Mouse (Mus musculus) limb, embryonic 12.5 days (tissue): Measurements from ENCODE around the gene Lrrc59. TPM values are rescaled to one million over a fixed set of nuclear protein-coding genes. Genes with fewer than 3 reads are reported as not detected.

Experiments used
- ATAC-seq: fragments of 200-750 bp; cut with Nextera tagmentation; 2 replicates; pipeline ENCODE4 v1.8.0; 2017; ENCODE audit warnings: low read depth, moderate TSS enrichment; ENCODE audit not compliant: insufficient number of reproducible peaks, insufficient read depth, low FRiP score, low TSS enrichment
- H3K27ac ChIP-seq: fragments of 300-500 bp; sonication (generic); 2 replicates; pipeline ENCODE4 v1.5.1; 2016; ENCODE audit warnings: mild to moderate bottlenecking, moderate library complexity
- H3K27me3 ChIP-seq: fragments of 300-500 bp; sonication (generic); 2 replicates; pipeline ENCODE4 v1.6.1; 2016; ENCODE audit warnings: mild to moderate bottlenecking, moderate library complexity
- H3K36me3 ChIP-seq: fragments of 300-500 bp; sonication (generic); 2 replicates; pipeline ENCODE4 v1.6.1; 2016; ENCODE audit warnings: mild to moderate bottlenecking, moderate library complexity
- H3K4me1 ChIP-seq: fragments of 300-500 bp; sonication (generic); replicated peaks from 2 replicates; pipeline ENCODE4 v1.6.1; 2016
- H3K4me2 ChIP-seq: fragments of 300-500 bp; sonication (generic); 2 replicates; pipeline ENCODE4 v1.6.1; 2016; ENCODE audit warnings: mild to moderate bottlenecking, moderate library complexity
- H3K4me3 ChIP-seq: fragments of 300-500 bp; sonication (generic); replicated peaks from 2 replicates; pipeline ENCODE4 v1.5.1; 2016; ENCODE audit warnings: mild to moderate bottlenecking
- H3K9ac ChIP-seq: fragments of 300-500 bp; sonication (generic); replicated peaks from 2 replicates; pipeline ENCODE4 v1.6.1; 2016; ENCODE audit warnings: mild to moderate bottlenecking, moderate library complexity
- H3K9me3 ChIP-seq: fragments of 300-500 bp; sonication (generic); 2 replicates; pipeline ENCODE4 v1.6.1; 2016; ENCODE audit warnings: mild to moderate bottlenecking, moderate library complexity
- WGBS: fragments of 180-500 bp; shearing (Covaris S2); methylation state at CpG from one replicate; pipeline ENCODE4 v1.1.7; 2016; 5-methylcytosine and 5-hydroxymethylcytosine counted together
- polyA plus RNA-seq: library from polyadenylated mRNA; unstranded; fragments of >200 nt; fragmentation: Nextera tagmentation; extraction: Ambion mirVana; gene quantifications from 2 replicates; pipeline ENCODE4 v1.2.1, GENCODE M21; 2016

Lrrc59 gene
- polyA plus RNA-seq = 205 and 217 TPM in 2 replicates

GRCm38 (mm10) chr11:94629199-94629883 is at the start of gene Lrrc59:
Gene Lrrc59 (plus strand): TSS chr11:94629767.
- Histone ChIP-seq H3K9ac (peak within 1 kb of the TSS; percentile 82), H3K27ac (peak within 1 kb of the TSS; percentile 56)
- 4% methylated on average over 41 of the region's 41 CpGs for WGBS

GRCm38 (mm10) chr11:94580111-94580740 is 49.3 kb upstream of the Lrrc59 start:
- Histone ChIP-seq H3K36me3 (no peaks in the 10 kb centered on the region), H3K27me3 (no peaks in the 10 kb centered on the region), H3K4me1 (peaks cover 8% of the 10 kb centered on the region; the same call in 1 of the 2 replicates), H3K4me2 (no peak overlapping the region), H3K4me3 (no peak overlapping the region), H3K27ac (no peak overlapping the region), H3K9ac (no peak overlapping the region), H3K9me3 (no peaks in the 10 kb centered on the region)
- ATAC-seq = no peak
- 88% methylated on average over 5 of the region's 5 CpGs for WGBS

More at GRCm38 (mm10) chr11:94629199-94629883, at the start of gene Lrrc59:
- peaks cover 12% of the 10 kb centered on the region for H3K4me1 ChIP-seq
- peaks cover 28% of the 10 kb centered on the region for H3K36me3 ChIP-seq
- ATAC-seq = peak; percentile 97
- H3K4me3 ChIP-seq = peak within 1 kb of the TSS; percentile 88
- H3K9me3 ChIP-seq = no peaks in the 10 kb centered on the region
- peak within 1 kb of the TSS; percentile 86 for H3K4me2 ChIP-seq
- no peaks in the 10 kb centered on the region for H3K27me3 ChIP-seq

- H3K9ac ChIP-seq = no peak overlapping the region
- 71% methylated on average over 9 of the region's 9 CpGs for WGBS
- H3K4me2 ChIP-seq = no peak overlapping the region
- ATAC-seq = no peak; the same call in 1 of the 2 replicates
- no peak overlapping the region for H3K4me3 ChIP-seq
- H3K36me3 ChIP-seq = no peaks in the 10 kb centered on the region
- H3K9me3 ChIP-seq = no peaks in the 10 kb centered on the region
- H3K27ac ChIP-seq = peak overlapping the region; percentile 45; the same call in 1 of the 2 replicates
- no peaks in the 10 kb centered on the region for H3K27me3 ChIP-seq
- H3K4me1 ChIP-seq = peaks cover 9% of the 10 kb centered on the region; the same call in 1 of the 2 replicates
Observed at GRCm38 (mm10) chr11:94585091-94585490, 44.5 kb upstream of the Lrrc59 start.

- Histone ChIP-seq H3K9ac (no peak overlapping the region), H3K4me3 (no peak overlapping the region)
- 79% methylated on average over 6 of the region's 6 CpGs for WGBS
Observed at GRCm38 (mm10) chr11:94587511-94587910, 42.1 kb upstream of the Lrrc59 start.

GRCm38 (mm10) chr11:94596311-94596852 is 33.2 kb upstream of the Lrrc59 start:
- 73% methylated on average over 7 of the region's 7 CpGs for WGBS
- Histone ChIP-seq H3K27ac (no peak overlapping the region), H3K27me3 (no peaks in the 10 kb centered on the region), H3K9me3 (no peaks in the 10 kb centered on the region), H3K4me1 (peaks cover 12% of the 10 kb centered on the region), H3K4me2 (no peak overlapping the region), H3K36me3 (peaks cover 14% of the 10 kb centered on the region; the same call in 1 of the 2 replicates), H3K9ac (no peak overlapping the region), H3K4me3 (no peak overlapping the region)
- no peak for ATAC-seq

More at GRCm38 (mm10) chr11:94587511-94587910, 42.1 kb upstream of the Lrrc59 start:
- H3K36me3 ChIP-seq = no peaks in the 10 kb centered on the region
- no peak for ATAC-seq
- H3K9me3 ChIP-seq = no peaks in the 10 kb centered on the region
- H3K27ac ChIP-seq = no peak overlapping the region
- H3K4me2 ChIP-seq = no peak overlapping the region
- no peaks in the 10 kb centered on the region for H3K27me3 ChIP-seq
- peaks cover 16% of the 10 kb centered on the region; the same call in 1 of the 2 replicates for H3K4me1 ChIP-seq

- Histone ChIP-seq H3K27ac (no peak overlapping the region), H3K27me3 (no peaks in the 10 kb centered on the region), H3K9ac (no peak overlapping the region), H3K4me3 (no peak overlapping the region), H3K4me2 (no peak overlapping the region), H3K4me1 (peaks cover 13% of the 10 kb centered on the region), H3K36me3 (peaks cover 14% of the 10 kb centered on the region; the same call in 1 of the 2 replicates), H3K9me3 (no peaks in the 10 kb centered on the region)
- WGBS = 84% methylated on average over 4 of the region's 4 CpGs
- no peak for ATAC-seq
Observed at GRCm38 (mm10) chr11:94597319-94597718, 32.2 kb upstream of the Lrrc59 start.

- Histone ChIP-seq H3K4me2 (no peak overlapping the region), H3K27me3 (no peaks in the 10 kb centered on the region), H3K36me3 (peaks cover 14% of the 10 kb centered on the region; the same call in 1 of the 2 replicates), H3K27ac (no peak overlapping the region), H3K9ac (no peak overlapping the region), H3K4me3 (no peak overlapping the region), H3K9me3 (no peaks in the 10 kb centered on the region), H3K4me1 (peaks cover 13% of the 10 kb centered on the region)
- no peak for ATAC-seq
- WGBS = 73% methylated on average over 6 of the region's 6 CpGs
Observed at GRCm38 (mm10) chr11:94598437-94599120, 31.0 kb upstream of the Lrrc59 start.

GRCm38 (mm10) chr11:94600447-94600846 is 29.1 kb upstream of the Lrrc59 start:
- no peaks in the 10 kb centered on the region for H3K27me3 ChIP-seq
- peak overlapping the region; percentile 60 for H3K4me2 ChIP-seq
- H3K9me3 ChIP-seq = no peaks in the 10 kb centered on the region
- H3K36me3 ChIP-seq = peaks cover 14% of the 10 kb centered on the region; the same call in 1 of the 2 replicates
- H3K4me3 ChIP-seq = no peak overlapping the region
- no peak overlapping the region for H3K27ac ChIP-seq
- H3K9ac ChIP-seq = no peak overlapping the region
- H3K4me1 ChIP-seq = peaks cover 13% of the 10 kb centered on the region
- ATAC-seq = no peak
- 90% methylated on average over 7 of the region's 7 CpGs for WGBS

- H3K9me3 ChIP-seq = no peaks in the 10 kb centered on the region
- 2% methylated on average over 48 of the region's 52 CpGs for WGBS
Observed at GRCm38 (mm10) chr11:94601321-94602281, 28.0 kb upstream of the Lrrc59 start, which contains the start of gene Acsf2. Gene Acsf2 (minus strand): TSS chr11:94601871.

More at GRCm38 (mm10) chr11:94601321-94602281, 28.0 kb upstream of the Lrrc59 start, which contains the start of gene Acsf2:
- Histone ChIP-seq H3K36me3 (peaks cover 7% of the 10 kb centered on the region; the same call in 1 of the 2 replicates), H3K27me3 (peaks cover 4% of the 10 kb centered on the region; the same call in 1 of the 2 replicates), H3K4me3 (peak within 1 kb of the TSS; percentile 59), H3K4me2 (peak within 1 kb of the TSS; percentile 60), H3K9ac (peak within 1 kb of the TSS; percentile 74), H3K4me1 (peaks cover 13% of the 10 kb centered on the region), H3K27ac (peak within 1 kb of the TSS; percentile 67)
- peak; percentile 90 for ATAC-seq
